Mouse (Mus musculus) liver, embryonic 11.5 days (tissue): Measurements from ENCODE around the gene Pcnx3. TPM values are rescaled to one million over a fixed set of nuclear protein-coding genes. Genes with fewer than 3 reads are reported as not detected.

Experiments
- ATAC-seq: fragments of 200-750 bp; cut with Nextera tagmentation; replicated peaks from 2 replicates; pipeline ENCODE4 v1.8.0; 2017; ENCODE audit warnings: moderate number of reproducible peaks, mild to moderate bottlenecking, moderate TSS enrichment, moderate library complexity; ENCODE audit not compliant: low FRiP score
- DNase-seq: peaks from one replicate; pipeline ENCODE4 v3.0.0-alpha.2; 2017; ENCODE audit warnings: low spot score
- H3K27ac ChIP-seq: fragments of 300-500 bp; sonication (generic); 2 replicates; pipeline ENCODE4 v1.5.1; 2014; ENCODE audit warnings: mild to moderate bottlenecking, low read depth, low read length, control low read depth
- H3K27me3 ChIP-seq: fragments of 300-500 bp; sonication (generic); replicated peaks from 2 replicates; pipeline ENCODE4 v1.6.1; 2014; ENCODE audit warnings: low read length, mixed read lengths; ENCODE audit not compliant: control insufficient read depth, insufficient read depth
- H3K36me3 ChIP-seq: fragments of 300-500 bp; sonication (generic); 2 replicates; pipeline ENCODE4 v1.6.1; 2014; ENCODE audit warnings: mild to moderate bottlenecking, low read length, moderate library complexity, mixed read lengths; ENCODE audit not compliant: control insufficient read depth, insufficient read depth
- H3K4me1 ChIP-seq: fragments of 300-500 bp; sonication (generic); replicated peaks from 2 replicates; pipeline ENCODE4 v1.6.1; 2014; ENCODE audit warnings: low read length, mixed read lengths; ENCODE audit not compliant: control insufficient read depth, insufficient read depth
- H3K4me2 ChIP-seq: fragments of 300-500 bp; sonication (generic); 2 replicates; pipeline ENCODE4 v1.6.1; 2014; ENCODE audit warnings: mild to moderate bottlenecking, control low read depth, moderate library complexity
- H3K4me3 ChIP-seq: fragments of 300-500 bp; sonication (generic); 2 replicates; pipeline ENCODE4 v1.5.1; 2014; ENCODE audit warnings: low read depth, low read length, control low read depth
- H3K9ac ChIP-seq: fragments of 300-500 bp; sonication (generic); 2 replicates; pipeline ENCODE4 v1.6.1; 2014; ENCODE audit warnings: low read depth, low read length, control low read depth
- H3K9me3 ChIP-seq: fragments of 300-500 bp; sonication (generic); 2 replicates; pipeline ENCODE4 v1.6.1; 2016; ENCODE audit warnings: low read length, inconsistent platforms, mixed read lengths; ENCODE audit not compliant: control insufficient read depth
- WGBS: fragments of 180-500 bp; shearing (Covaris S2); extraction: QIAGEN DNeasy Blood & Tissue Kit; methylation state at CpG from one replicate; pipeline ENCODE4 v1.1.7; 2014; 5-methylcytosine and 5-hydroxymethylcytosine counted together
- polyA plus RNA-seq: library from polyadenylated mRNA; unstranded; fragments of >200 nt; fragmentation: Nextera tagmentation; extraction: Ambion mirVana; gene quantifications from 2 replicates; pipeline ENCODE4 v1.2.1, GENCODE M21; 2014

The Pcnx3 gene
- polyA plus RNA-seq, 1 experiment from 2014 or later, result 25.0 TPM

DNA sequence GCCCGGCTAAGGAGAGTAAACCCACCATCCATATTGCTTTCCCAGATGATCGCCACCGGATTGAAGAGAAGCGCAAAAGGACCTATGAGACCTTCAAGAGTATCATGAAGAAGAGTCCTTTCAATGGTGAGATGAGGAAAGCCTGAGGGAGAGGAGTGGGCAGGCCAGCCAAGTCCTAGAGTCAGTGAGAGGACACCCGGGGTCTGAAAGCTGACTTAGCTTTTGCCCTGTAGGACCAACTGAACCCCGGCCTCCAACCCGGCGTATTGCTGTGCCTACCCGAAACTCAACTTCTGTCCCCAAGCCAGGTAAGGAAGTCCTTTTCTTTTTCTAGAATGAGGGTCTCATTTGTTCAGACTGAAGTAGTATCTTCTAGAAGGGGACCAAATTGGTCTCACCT lies 43.4 kb downstream of the Pcnx3 start:
- no peak overlapping the region for H3K27ac ChIP-seq
- H3K4me1 ChIP-seq, result peaks cover 24% of the 10 kb centered on the region
- DNase-seq (no peak), ATAC-seq (no peak)
- 91% methylated on average over 9 of the region's 9 CpGs for WGBS
- no peak overlapping the region for H3K4me3 ChIP-seq
- H3K9me3 ChIP-seq, result no peaks in the 10 kb centered on the region
- peaks cover 62% of the 10 kb centered on the region for H3K36me3 ChIP-seq
- no peaks in the 10 kb centered on the region for H3K27me3 ChIP-seq
- H3K4me2 ChIP-seq, result no peak overlapping the region
- no peak overlapping the region for H3K9ac ChIP-seq

- Histone ChIP-seq H3K4me3 (no peak overlapping the region), H3K36me3 (peaks cover 52% of the 10 kb centered on the region), H3K4me2 (no peak overlapping the region), H3K27ac (no peak overlapping the region), H3K9ac (no peak overlapping the region), H3K9me3 (no peaks in the 10 kb centered on the region), H3K27me3 (no peaks in the 10 kb centered on the region), H3K4me1 (peaks cover 34% of the 10 kb centered on the region)
- WGBS, result 83% methylated on average over 8 of the region's 8 CpGs
- ATAC-seq (no peak), DNase-seq (no peak)
Measured at GRCm38 (mm10) chr19:5641641-5642040, 47.1 kb downstream of the Pcnx3 start.

GRCm38 (mm10) chr19:5641021-5641420 lies 47.7 kb downstream of the Pcnx3 start:
- no peaks in the 10 kb centered on the region for H3K27me3 ChIP-seq
- no peak overlapping the region for H3K4me2 ChIP-seq
- no peak overlapping the region for H3K4me3 ChIP-seq
- WGBS, result 91% methylated on average over 17 of the region's 17 CpGs
- H3K36me3 ChIP-seq, result peaks cover 47% of the 10 kb centered on the region
- H3K9ac ChIP-seq, result no peak overlapping the region
- ATAC-seq (no peak), DNase-seq (no peak)
- H3K27ac ChIP-seq, result no peak overlapping the region; the same call in 1 of the 2 replicates
- H3K4me1 ChIP-seq, result peaks cover 37% of the 10 kb centered on the region
- no peaks in the 10 kb centered on the region for H3K9me3 ChIP-seq

DNA sequence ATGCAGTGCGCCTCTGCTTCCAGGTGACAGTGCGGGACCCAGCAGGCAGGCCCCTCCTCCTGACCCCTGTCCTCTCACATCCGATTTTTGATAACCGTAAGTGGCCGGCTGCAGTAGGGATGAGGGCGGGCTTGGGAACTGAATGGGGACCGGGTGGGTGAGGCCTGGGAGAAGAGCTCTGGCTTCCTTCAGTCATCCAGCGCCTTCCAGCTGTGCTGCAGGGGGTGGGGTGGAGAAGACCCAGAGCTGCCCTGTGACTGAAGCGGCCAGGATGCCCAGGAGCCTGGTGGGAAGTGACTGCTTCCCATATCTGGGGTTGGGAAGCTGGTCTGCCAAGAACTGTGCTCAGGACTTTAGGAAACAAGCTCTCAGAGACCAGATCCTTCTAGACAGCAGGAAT lies 48.4 kb downstream of the Pcnx3 start:
- no peak for ATAC-seq
- Histone ChIP-seq H3K9me3 (no peaks in the 10 kb centered on the region), H3K27ac (no peak overlapping the region), H3K4me2 (no peak overlapping the region), H3K9ac (no peak overlapping the region), H3K4me3 (no peak overlapping the region), H3K4me1 (peaks cover 37% of the 10 kb centered on the region), H3K36me3 (peaks cover 43% of the 10 kb centered on the region), H3K27me3 (no peaks in the 10 kb centered on the region)
- 60% methylated on average over 9 of the region's 9 CpGs for WGBS
- DNase-seq, result no peak

DNA sequence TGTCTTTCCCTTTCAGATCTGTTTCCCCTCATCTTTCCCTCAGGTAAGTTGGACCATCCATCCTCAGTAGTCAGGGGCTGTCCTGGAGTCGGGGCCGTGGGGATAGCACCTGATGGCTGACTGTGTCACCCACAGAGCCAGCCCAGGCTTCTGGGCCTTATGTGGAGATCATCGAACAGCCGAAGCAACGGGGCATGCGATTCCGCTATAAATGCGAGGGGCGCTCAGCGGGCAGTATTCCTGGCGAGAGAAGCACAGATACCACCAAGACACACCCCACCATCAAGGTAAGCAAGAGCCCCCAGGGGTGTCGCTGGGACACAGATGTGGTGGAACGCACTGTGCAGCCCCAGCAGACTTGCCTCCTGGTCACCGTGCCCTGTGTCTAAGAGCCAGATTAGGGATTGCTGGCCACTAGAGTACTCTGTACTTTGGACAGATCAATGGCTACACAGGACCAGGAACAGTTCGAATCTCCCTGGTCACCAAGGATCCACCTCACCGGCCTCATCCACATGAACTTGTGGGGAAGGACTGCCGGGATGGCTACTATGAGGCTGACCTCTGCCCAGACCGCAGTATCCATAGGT lies 50.2 kb downstream of the Pcnx3 start:
- WGBS, result 84% methylated on average over 18 of the region's 18 CpGs
- no peaks in the 10 kb centered on the region for H3K9me3 ChIP-seq
- peaks cover 37% of the 10 kb centered on the region for H3K4me1 ChIP-seq
- H3K4me2 ChIP-seq, result peak overlapping the region; percentile 98
- H3K4me3 ChIP-seq, result peak overlapping the region; percentile 90
- H3K9ac ChIP-seq, result peak overlapping the region; percentile 90
- H3K27ac ChIP-seq, result peak overlapping the region; percentile 90
- DNase-seq (no peak), ATAC-seq (no peak)
- peaks cover 29% of the 10 kb centered on the region for H3K36me3 ChIP-seq
- H3K27me3 ChIP-seq, result no peaks in the 10 kb centered on the region

- no peaks in the 10 kb centered on the region for H3K27me3 ChIP-seq
- peak within 1 kb of the TSS; percentile 90 for H3K9ac ChIP-seq
- peak within 1 kb of the TSS; percentile 90 for H3K4me3 ChIP-seq
- DNase-seq, result peak; percentile 85
- peak within 1 kb of the TSS; percentile 98 for H3K4me2 ChIP-seq
- H3K27ac ChIP-seq, result peak within 1 kb of the TSS; percentile 90
- ATAC-seq, result peak; percentile 84
- H3K9me3 ChIP-seq, result no peaks in the 10 kb centered on the region
- 2% methylated on average over 109 of the region's 109 CpGs for WGBS
- H3K36me3 ChIP-seq, result peaks cover 21% of the 10 kb centered on the region
- peaks cover 37% of the 10 kb centered on the region for H3K4me1 ChIP-seq
Measured at GRCm38 (mm10) chr19:5637069-5638047, 51.4 kb downstream of the Pcnx3 start, which contains the start of gene Rela. TSS of gene Rela (plus strand) at chr19:5637483.

- WGBS, result 50% methylated on average over 12 of the region's 12 CpGs
- no peak for DNase-seq
- H3K9me3 ChIP-seq, result no peaks in the 10 kb centered on the region
- H3K4me1 ChIP-seq, result peaks cover 37% of the 10 kb centered on the region
- peak overlapping the region; percentile 90 for H3K4me3 ChIP-seq
- H3K9ac ChIP-seq, result peak overlapping the region; percentile 90
- no peak; the same call in 1 of the 2 replicates for ATAC-seq
- peak overlapping the region; percentile 98 for H3K4me2 ChIP-seq
- H3K27ac ChIP-seq, result peak overlapping the region; percentile 90
- H3K36me3 ChIP-seq, result peaks cover 14% of the 10 kb centered on the region
- no peaks in the 10 kb centered on the region for H3K27me3 ChIP-seq
Measured at GRCm38 (mm10) chr19:5636571-5637041, 52.1 kb downstream of the Pcnx3 start.

- Histone ChIP-seq H3K4me2 (peak overlapping the region; percentile 98; the same call in 1 of the 2 replicates), H3K4me1 (peaks cover 35% of the 10 kb centered on the region), H3K27me3 (no peaks in the 10 kb centered on the region), H3K9me3 (no peaks in the 10 kb centered on the region), H3K9ac (no peak overlapping the region), H3K4me3 (no peak overlapping the region), H3K36me3 (peaks cover 9% of the 10 kb centered on the region), H3K27ac (no peak overlapping the region)
- DNase-seq, result no peak
- 70% methylated on average over 7 of the region's 7 CpGs for WGBS
- ATAC-seq, result no peak
Measured at GRCm38 (mm10) chr19:5636036-5636570, 52.6 kb downstream of the Pcnx3 start.
